ENCODE assay signal across 9 mouse cellular contexts in the genomic region with DNA sequence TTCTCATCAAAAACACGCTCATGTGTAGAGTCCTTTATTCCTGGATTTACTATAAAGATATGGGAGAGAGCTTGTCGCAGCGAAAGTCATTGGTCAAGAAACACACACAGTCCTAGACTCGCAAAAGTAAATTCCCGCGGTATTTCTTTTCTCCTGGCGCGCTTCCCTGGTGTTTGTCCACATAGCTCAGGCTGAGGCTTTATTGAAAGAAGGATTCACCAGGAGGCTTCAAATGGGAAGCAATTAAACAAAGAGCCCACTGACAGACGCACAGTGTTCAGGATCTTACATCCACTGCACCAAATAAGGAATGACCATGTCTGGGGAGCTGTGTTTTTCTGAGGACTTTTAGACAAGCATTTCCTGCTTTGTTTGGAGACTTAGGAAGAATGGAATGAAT.
DNase-seq lines count a peak whose midpoint lies in the region; ATAC-seq and TF ChIP-seq lines count a peak whose summit lies in the region.
"Had no signal": no experiment of that assay in that cellular context is flagged by ENCODE, and none has a peak within 500 bp of the region (broad histone marks: within the 10 kb centered on the region; RNA-seq: fewer than 3 reads in every experiment).

No protein-coding gene starts in this region.

- no peak for TF ChIP-seq CTCF in kidney, postnatal 0 days (IDR thresholded peaks at IDR 0.05; ENCODE audit: low read depth)

- peak overlapping the region; percentile 63 for H3K27ac ChIP-seq in kidney, postnatal 0 days
- H3K27ac ChIP-seq in neural tube, embryonic 15.5 days (replicated peaks), result no peak overlapping the region
- H3K27ac ChIP-seq: liver, embryonic 14.5 days had no signal

- H3K36me3 ChIP-seq in kidney, postnatal 0 days (ENCODE audit: insufficient read depth, low read length), result no peaks in the 10 kb centered on the region
- H3K36me3 ChIP-seq in neural tube, embryonic 15.5 days, result no peaks in the 10 kb centered on the region

- no peaks in the 10 kb centered on the region for H3K9me3 ChIP-seq in kidney, postnatal 0 days (replicated peaks; ENCODE audit: low read length)
- no peaks in the 10 kb centered on the region for H3K9me3 ChIP-seq in neural tube, embryonic 15.5 days (replicated peaks)

- no peak overlapping the region for H3K9ac ChIP-seq in kidney, postnatal 0 days (ENCODE audit: low read depth, low read length)
- no peak overlapping the region for H3K9ac ChIP-seq in neural tube, embryonic 15.5 days (replicated peaks)
- H3K9ac ChIP-seq: liver, embryonic 14.5 days had no signal

- no peak overlapping the region; the same call in 1 of the 2 replicates for H3K4me3 ChIP-seq in kidney, postnatal 0 days (replicated peaks; ENCODE audit: low read depth, low read length)
- H3K4me3 ChIP-seq in neural tube, embryonic 15.5 days (replicated peaks), result no peak overlapping the region

- H3K4me1 ChIP-seq in kidney, postnatal 0 days (replicated peaks; ENCODE audit: insufficient read depth, low read length), result no peaks in the 10 kb centered on the region
- H3K4me1 ChIP-seq in neural tube, embryonic 15.5 days, result peaks cover 7% of the 10 kb centered on the region

- 50% methylated on average over 9 of the region's 9 CpGs for WGBS in kidney, postnatal 0 days
- WGBS in neural tube, embryonic 15.5 days, result 40% methylated on average over 9 of the region's 9 CpGs

- peak; percentile 40 for DNase-seq in testis, postnatal 10 days (ENCODE audit: low spot score)
- no peak for DNase-seq in testis, postnatal 14 days (ENCODE audit: low spot score)
- DNase-seq in heart, adult 9 months (ENCODE audit: low spot score in 2 of 2), result peak; percentile 33
- peak; percentile 79 for DNase-seq in kidney, postnatal 0 days (ENCODE audit: low spot score)
- DNase-seq in cerebellum, adult 9-10 months, result no peak
- no peak for DNase-seq in layer of hippocampus, postnatal 25 days (ENCODE audit: extremely low spot score in 1 of 2, low spot score in 1 of 2)

- peak overlapping the region; percentile 27 for H3K4me2 ChIP-seq in kidney, postnatal 0 days (ENCODE audit: low read length)
- H3K4me2 ChIP-seq in neural tube, embryonic 15.5 days, result peak overlapping the region; percentile 33

- H3K27me3 ChIP-seq in kidney, postnatal 0 days (ENCODE audit: insufficient read depth, low read length), result no peaks in the 10 kb centered on the region
- no peaks in the 10 kb centered on the region for H3K27me3 ChIP-seq in neural tube, embryonic 15.5 days (replicated peaks)

- ATAC-seq in kidney, postnatal 0 days (replicated peaks; ENCODE audit: low FRiP score, low read depth), result no peak
- ATAC-seq in neural tube, embryonic 15.5 days (ENCODE audit: low FRiP score), result no peak; the same call in 1 of the 2 replicates
- ATAC-seq in erythroid progenitor cell, adult 5-6 weeks (replicated peaks; ENCODE audit: low FRiP score, poor library complexity, severe bottlenecking), result no peak

Comparison
In these comparisons a context has a peak if more than half of its experiments do, and no peak if none do; other contexts are left out.
1. DNase-seq: peak in testis, postnatal 10 days (single experiment), heart, adult 9 months (2 of 2) and kidney, postnatal 0 days (single experiment); none in testis, postnatal 14 days (single experiment), cerebellum, adult 9-10 months (single experiment) and layer of hippocampus, postnatal 25 days (0 of 2).